Mouse (Mus musculus): ENCODE results near the gene Arhgap32. TPM values are rescaled to one million over a fixed set of nuclear protein-coding genes. Genes with fewer than 3 reads are reported as not detected.

Gene Arhgap32
- polyA plus RNA-seq (2014; fragmentation: Nextera tagmentation; extraction: Ambion mirVana), result 15.8 and 20.8 TPM in 2 replicates

- Histone ChIP-seq H3K36me3 (ENCODE audit: control insufficient read depth, insufficient read depth, low read length) (no peaks in the 10 kb centered on the region), H3K9me3 (ENCODE audit: control insufficient read depth, low read length) (no peaks in the 10 kb centered on the region), H3K4me3 (ENCODE audit: low read depth, low read length) (no peak within 1 kb of the TSS), H3K27ac (ENCODE audit: low read depth, low read length) (no peak within 1 kb of the TSS), H3K9ac (replicated peaks; ENCODE audit: low read depth, low read length) (no peak within 1 kb of the TSS), H3K27me3 (ENCODE audit: control insufficient read depth, insufficient read depth, low read length) (no peaks in the 10 kb centered on the region), H3K4me1 (ENCODE audit: control insufficient read depth, insufficient read depth, low read length) (no peaks in the 10 kb centered on the region), H3K4me2 (ENCODE audit: low read depth, low read length) (no peak within 1 kb of the TSS)
- WGBS, result 92% methylated on average over 1 of the region's 1 CpGs
- ATAC-seq (ENCODE audit: low read depth), result no peak
Observed at GRCm38 (mm10) chr9:32115786-32116185, at the start of gene Arhgap32. TSS of gene Arhgap32 (plus strand) at chr9:32116136.

- no peaks in the 10 kb centered on the region for H3K27me3 ChIP-seq (ENCODE audit: control insufficient read depth, insufficient read depth, low read length)
- WGBS, result 96% methylated on average over 6 of the region's 6 CpGs
- no peak overlapping the region for H3K4me2 ChIP-seq (ENCODE audit: low read depth, low read length)
- H3K4me1 ChIP-seq (ENCODE audit: control insufficient read depth, insufficient read depth, low read length), result no peaks in the 10 kb centered on the region
- no peak overlapping the region for H3K9ac ChIP-seq (replicated peaks; ENCODE audit: low read depth, low read length)
- no peak overlapping the region for H3K4me3 ChIP-seq (ENCODE audit: low read depth, low read length)
- ATAC-seq (ENCODE audit: low read depth), result no peak
- no peak overlapping the region for H3K27ac ChIP-seq (ENCODE audit: low read depth, low read length)
- H3K36me3 ChIP-seq (ENCODE audit: control insufficient read depth, insufficient read depth, low read length), result no peaks in the 10 kb centered on the region
- no peaks in the 10 kb centered on the region for H3K9me3 ChIP-seq (ENCODE audit: control insufficient read depth, low read length)
Observed at GRCm38 (mm10) chr9:32072778-32073177, 43.2 kb upstream of the Arhgap32 start.

- Histone ChIP-seq H3K9ac (replicated peaks; ENCODE audit: low read depth, low read length) (no peak overlapping the region), H3K9me3 (ENCODE audit: control insufficient read depth, low read length) (no peaks in the 10 kb centered on the region), H3K27ac (ENCODE audit: low read depth, low read length) (no peak overlapping the region), H3K4me1 (ENCODE audit: control insufficient read depth, insufficient read depth, low read length) (0 out of 2 replicates have a peak, but pooled peaks cover 3% of the 10 kb centered on the region), H3K36me3 (ENCODE audit: control insufficient read depth, insufficient read depth, low read length) (no peaks in the 10 kb centered on the region), H3K4me3 (ENCODE audit: low read depth, low read length) (no peak overlapping the region), H3K27me3 (ENCODE audit: control insufficient read depth, insufficient read depth, low read length) (no peaks in the 10 kb centered on the region), H3K4me2 (ENCODE audit: low read depth, low read length) (no peak overlapping the region)
- no peak for ATAC-seq (ENCODE audit: low read depth)
- WGBS, result 78% methylated on average over 4 of the region's 4 CpGs
Observed at GRCm38 (mm10) chr9:32088106-32088776, 27.7 kb upstream of the Arhgap32 start.

DNA sequence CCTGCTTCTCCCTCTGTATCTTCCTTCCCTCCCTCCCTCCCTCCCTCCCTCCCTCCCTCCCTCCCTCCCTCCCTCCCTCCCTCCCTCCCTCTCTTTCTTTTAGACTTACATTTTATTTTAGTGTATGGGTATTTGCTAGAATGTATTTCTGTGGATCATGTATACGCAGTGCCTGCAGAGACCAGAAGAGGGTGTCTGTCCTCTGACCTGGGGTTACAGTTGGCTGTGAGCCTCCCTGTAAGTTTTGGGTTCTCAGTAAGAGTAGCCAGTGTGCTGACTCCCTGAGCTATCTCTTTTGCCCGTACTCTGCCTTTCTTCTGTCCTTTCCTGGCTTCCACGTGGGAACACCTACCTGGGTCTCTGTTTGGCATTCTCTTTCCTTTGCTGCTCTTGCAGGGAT is 27.1 kb upstream of the Arhgap32 start:
- WGBS, result 62% methylated on average over 3 of the region's 3 CpGs
- no peak for ATAC-seq (ENCODE audit: low read depth)
- Histone ChIP-seq H3K36me3 (ENCODE audit: control insufficient read depth, insufficient read depth, low read length) (no peaks in the 10 kb centered on the region), H3K4me3 (ENCODE audit: low read depth, low read length) (no peak overlapping the region), H3K4me1 (ENCODE audit: control insufficient read depth, insufficient read depth, low read length) (0 out of 2 replicates have a peak, but pooled peaks cover 3% of the 10 kb centered on the region), H3K4me2 (ENCODE audit: low read depth, low read length) (no peak overlapping the region), H3K9me3 (ENCODE audit: control insufficient read depth, low read length) (no peaks in the 10 kb centered on the region), H3K9ac (replicated peaks; ENCODE audit: low read depth, low read length) (no peak overlapping the region), H3K27me3 (ENCODE audit: control insufficient read depth, insufficient read depth, low read length) (no peaks in the 10 kb centered on the region), H3K27ac (ENCODE audit: low read depth, low read length) (no peak overlapping the region)

DNA sequence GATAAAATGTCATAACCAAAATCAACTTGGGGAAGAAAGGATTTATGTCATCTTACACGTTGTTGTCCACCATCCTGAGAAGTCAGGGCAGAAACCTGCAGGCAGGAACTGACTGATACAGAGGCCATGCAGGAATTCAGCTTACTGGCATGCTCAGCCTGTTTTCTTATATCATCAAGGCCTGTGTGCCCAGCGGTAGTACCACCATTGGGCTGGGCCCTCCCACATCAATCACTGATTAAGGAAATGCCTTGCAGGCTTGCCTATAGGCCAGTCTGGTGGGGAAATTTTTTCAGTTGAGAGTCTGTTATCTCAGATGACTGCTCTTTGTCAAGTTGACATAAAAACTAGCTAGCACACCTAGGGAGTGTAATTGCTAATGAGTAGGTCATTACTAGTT is 22.5 kb upstream of the Arhgap32 start:
- Histone ChIP-seq H3K36me3 (ENCODE audit: control insufficient read depth, insufficient read depth, low read length) (no peaks in the 10 kb centered on the region), H3K27ac (ENCODE audit: low read depth, low read length) (no peak overlapping the region), H3K9me3 (ENCODE audit: control insufficient read depth, low read length) (no peaks in the 10 kb centered on the region), H3K4me3 (ENCODE audit: low read depth, low read length) (no peak overlapping the region), H3K4me1 (ENCODE audit: control insufficient read depth, insufficient read depth, low read length) (peaks cover 3% of the 10 kb centered on the region; the same call in 1 of the 2 replicates), H3K27me3 (ENCODE audit: control insufficient read depth, insufficient read depth, low read length) (no peaks in the 10 kb centered on the region), H3K9ac (replicated peaks; ENCODE audit: low read depth, low read length) (no peak overlapping the region), H3K4me2 (ENCODE audit: low read depth, low read length) (no peak overlapping the region)
- ATAC-seq (ENCODE audit: low read depth), result no peak; the same call in none of the 2 replicates
- 46% methylated on average over 2 of the region's 2 CpGs for WGBS

DNA sequence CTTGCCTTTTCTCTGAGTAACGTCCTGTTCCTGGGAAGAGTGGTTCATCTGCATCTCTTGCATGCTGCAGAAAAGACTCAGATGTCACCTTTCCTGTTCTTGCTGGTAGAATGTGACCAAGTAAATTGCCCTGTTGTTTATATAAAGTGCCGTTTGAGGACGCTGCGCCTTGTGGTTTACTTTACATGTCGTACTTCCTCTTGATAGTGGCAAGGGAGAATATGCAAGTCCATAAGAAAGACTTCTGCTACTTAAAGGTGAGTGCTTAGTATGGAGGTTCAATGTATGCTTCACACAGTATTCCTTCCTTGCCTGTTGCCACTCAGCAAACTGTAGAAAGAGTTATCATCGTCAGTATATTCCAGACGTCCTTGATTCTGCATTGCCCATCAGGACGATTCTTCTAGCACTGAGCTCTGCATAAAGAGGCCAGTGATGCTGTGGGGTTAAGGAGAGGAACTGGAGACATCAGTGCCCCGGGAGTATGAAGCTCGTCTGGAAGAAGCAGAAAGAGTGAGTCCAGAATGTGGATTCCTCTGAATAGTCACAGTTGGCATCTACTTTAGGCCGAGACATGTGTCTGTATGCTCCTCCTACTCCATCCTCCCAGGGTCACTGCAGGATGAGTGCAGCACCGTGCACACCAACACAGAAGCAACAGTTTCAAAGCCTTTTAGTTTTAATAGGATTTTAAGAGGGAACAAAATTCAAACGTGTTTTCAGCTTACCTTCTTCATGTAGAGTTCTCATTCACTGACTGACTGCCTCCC is 21.4 kb upstream of the Arhgap32 start:
- Histone ChIP-seq H3K27me3 (ENCODE audit: control insufficient read depth, insufficient read depth, low read length) (no peaks in the 10 kb centered on the region), H3K4me2 (ENCODE audit: low read depth, low read length) (no peak overlapping the region), H3K4me1 (ENCODE audit: control insufficient read depth, insufficient read depth, low read length) (peaks cover 3% of the 10 kb centered on the region; the same call in 1 of the 2 replicates), H3K36me3 (ENCODE audit: control insufficient read depth, insufficient read depth, low read length) (no peaks in the 10 kb centered on the region), H3K9me3 (ENCODE audit: control insufficient read depth, low read length) (no peaks in the 10 kb centered on the region), H3K27ac (ENCODE audit: low read depth, low read length) (no peak overlapping the region), H3K4me3 (ENCODE audit: low read depth, low read length) (no peak overlapping the region), H3K9ac (replicated peaks; ENCODE audit: low read depth, low read length) (no peak overlapping the region)
- WGBS, result 67% methylated on average over 13 of the region's 13 CpGs
- ATAC-seq (ENCODE audit: low read depth), result no peak

DNA sequence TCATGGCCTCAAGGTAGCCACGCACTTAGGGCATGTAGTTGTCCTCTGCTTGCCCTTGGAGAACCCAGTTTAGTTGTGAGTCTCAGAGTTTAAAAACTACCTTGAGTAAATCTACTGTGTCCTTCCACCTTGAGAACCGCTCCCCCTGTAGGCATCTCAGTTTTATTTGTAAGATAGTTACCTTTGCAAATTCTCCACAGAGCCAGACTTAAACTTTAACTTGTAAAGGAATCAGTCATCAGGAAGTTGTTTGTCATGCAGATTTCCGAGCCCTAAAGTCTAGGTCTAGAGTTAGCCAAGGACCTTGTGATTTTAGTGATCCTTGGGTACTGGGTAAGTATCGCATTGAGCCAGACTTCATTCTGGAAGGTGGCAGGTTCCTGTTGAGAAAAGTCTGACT is 20.4 kb upstream of the Arhgap32 start:
- H3K27ac ChIP-seq (ENCODE audit: low read depth, low read length), result no peak overlapping the region
- no peaks in the 10 kb centered on the region for H3K27me3 ChIP-seq (ENCODE audit: control insufficient read depth, insufficient read depth, low read length)
- no peak overlapping the region for H3K4me2 ChIP-seq (ENCODE audit: low read depth, low read length)
- WGBS, result 92% methylated on average over 4 of the region's 4 CpGs
- ATAC-seq (ENCODE audit: low read depth), result no peak
- H3K4me3 ChIP-seq (ENCODE audit: low read depth, low read length), result no peak overlapping the region
- H3K36me3 ChIP-seq (ENCODE audit: control insufficient read depth, insufficient read depth, low read length), result no peaks in the 10 kb centered on the region
- H3K4me1 ChIP-seq (ENCODE audit: control insufficient read depth, insufficient read depth, low read length), result peaks cover 3% of the 10 kb centered on the region; the same call in 1 of the 2 replicates
- H3K9ac ChIP-seq (replicated peaks; ENCODE audit: low read depth, low read length), result no peak overlapping the region
- no peaks in the 10 kb centered on the region for H3K9me3 ChIP-seq (ENCODE audit: control insufficient read depth, low read length)

DNA sequence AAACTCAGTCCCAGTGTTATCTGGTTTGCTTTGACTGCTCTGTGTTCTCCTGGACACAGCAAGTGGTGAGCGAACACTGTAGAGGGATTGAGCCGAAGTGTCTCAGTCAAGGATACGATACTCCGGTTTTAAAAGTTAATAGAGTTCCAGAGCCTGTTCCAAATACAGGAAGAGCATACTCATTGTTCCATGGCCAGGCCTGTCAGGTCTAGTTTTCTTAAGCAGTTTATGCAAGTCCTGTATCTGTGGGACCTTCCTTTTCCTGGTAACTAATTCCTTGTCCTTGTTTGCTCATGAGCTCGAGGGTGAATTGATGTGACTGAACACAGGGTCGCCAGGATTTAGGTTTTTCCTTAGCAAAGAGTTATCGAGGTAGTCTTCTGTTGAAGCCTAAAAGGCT is 19.4 kb upstream of the Arhgap32 start:
- no peaks in the 10 kb centered on the region for H3K9me3 ChIP-seq (ENCODE audit: control insufficient read depth, low read length)
- no peak overlapping the region for H3K4me3 ChIP-seq (ENCODE audit: low read depth, low read length)
- ATAC-seq (ENCODE audit: low read depth), result no peak
- H3K27ac ChIP-seq (ENCODE audit: low read depth, low read length), result no peak overlapping the region
- no peak overlapping the region for H3K4me2 ChIP-seq (ENCODE audit: low read depth, low read length)
- peaks cover 3% of the 10 kb centered on the region; the same call in 1 of the 2 replicates for H3K4me1 ChIP-seq (ENCODE audit: control insufficient read depth, insufficient read depth, low read length)
- no peaks in the 10 kb centered on the region for H3K27me3 ChIP-seq (ENCODE audit: control insufficient read depth, insufficient read depth, low read length)
- H3K36me3 ChIP-seq (ENCODE audit: control insufficient read depth, insufficient read depth, low read length), result no peaks in the 10 kb centered on the region
- no peak overlapping the region for H3K9ac ChIP-seq (replicated peaks; ENCODE audit: low read depth, low read length)
- WGBS, result 75% methylated on average over 7 of the region's 7 CpGs

- Histone ChIP-seq H3K4me3 (ENCODE audit: low read depth, low read length) (no peak overlapping the region), H3K27ac (ENCODE audit: low read depth, low read length) (no peak overlapping the region), H3K36me3 (ENCODE audit: control insufficient read depth, insufficient read depth, low read length) (no peaks in the 10 kb centered on the region), H3K9ac (replicated peaks; ENCODE audit: low read depth, low read length) (no peak overlapping the region), H3K27me3 (ENCODE audit: control insufficient read depth, insufficient read depth, low read length) (no peaks in the 10 kb centered on the region), H3K9me3 (ENCODE audit: control insufficient read depth, low read length) (no peaks in the 10 kb centered on the region), H3K4me2 (ENCODE audit: low read depth, low read length) (no peak overlapping the region), H3K4me1 (ENCODE audit: control insufficient read depth, insufficient read depth, low read length) (peaks cover 3% of the 10 kb centered on the region; the same call in 1 of the 2 replicates)
- 70% methylated on average over 4 of the region's 4 CpGs for WGBS
- no peak for ATAC-seq (ENCODE audit: low read depth)
Observed at GRCm38 (mm10) chr9:32097123-32097522, 18.8 kb upstream of the Arhgap32 start.
